Mouse (Mus musculus) brain, adult 2 months (tissue): Measurements from ENCODE around the gene Hras.
A peak's percentile ranks its signal among the peaks of the same experiment; 100 is the strongest.

ENCODE experiments used
- DNase-seq: peaks from one replicate; pipeline ENCODE4 v3.0.0; 2011; ENCODE audit warnings: low read depth, low spot score

The Hras gene

GRCm38 (mm10) chr7:141193948-141194347, at the start of gene Hras, which contains the start of gene Lrrc56:
Gene Hras, minus strand, starts transcription at chr7:141194005.
Gene Lrrc56, plus strand, starts transcription at chr7:141194157.
- peak; percentile 99 for DNase-seq

GRCm38 (mm10) chr7:141231551-141231950, 37.7 kb upstream of the Hras start:
- DNase-seq = no peak

GRCm38 (mm10) chr7:141231111-141231510, 37.3 kb upstream of the Hras start:
- no peak for DNase-seq

GRCm38 (mm10) chr7:141230570-141230969, 36.8 kb upstream of the Hras start:
- DNase-seq = no peak

GRCm38 (mm10) chr7:141229702-141230101, 35.9 kb upstream of the Hras start:
- no peak for DNase-seq

- peak; percentile 95 for DNase-seq
Observed at GRCm38 (mm10) chr7:141228279-141229067, 34.7 kb upstream of the Hras start, which contains the start of gene Phrf1. Gene Phrf1, plus strand, starts transcription at chr7:141228784.

- DNase-seq = no peak
Observed at GRCm38 (mm10) chr7:141227796-141228195, 34.0 kb upstream of the Hras start.

GRCm38 (mm10) chr7:141226535-141226934, 32.7 kb upstream of the Hras start:
- no peak for DNase-seq

GRCm38 (mm10) chr7:141222696-141223215, 29.0 kb upstream of the Hras start:
- no peak for DNase-seq

GRCm38 (mm10) chr7:141222126-141222467, 28.3 kb upstream of the Hras start:
- no peak for DNase-seq

- DNase-seq = peak; percentile 98
Observed at GRCm38 (mm10) chr7:141221249-141222125, 27.7 kb upstream of the Hras start.

GRCm38 (mm10) chr7:141220377-141220776, 26.6 kb upstream of the Hras start:
- no peak for DNase-seq

GRCm38 (mm10) chr7:141219558-141220099, 25.8 kb upstream of the Hras start:
- no peak for DNase-seq

- DNase-seq = no peak
Observed at GRCm38 (mm10) chr7:141218557-141219133, 24.8 kb upstream of the Hras start.

GRCm38 (mm10) chr7:141218141-141218540, 24.3 kb upstream of the Hras start:
- DNase-seq = no peak

GRCm38 (mm10) chr7:141217343-141218013, 23.7 kb upstream of the Hras start:
- no peak for DNase-seq

GRCm38 (mm10) chr7:141216894-141217293, 23.1 kb upstream of the Hras start:
- DNase-seq = no peak

- no peak for DNase-seq
Observed at GRCm38 (mm10) chr7:141215880-141216733, 22.3 kb upstream of the Hras start.

- DNase-seq = peak; percentile 93
Observed at GRCm38 (mm10) chr7:141215101-141215879, 21.5 kb upstream of the Hras start, which contains the start of gene Rassf7. Gene Rassf7, plus strand, starts transcription at chr7:141215860.
